Mouse (Mus musculus) small intestine, adult 2 months (tissue): ENCODE measurements around the gene Slc29a2.

Experiments
- CTCF ChIP-seq: fragments of 200-500 bp; IDR thresholded peaks from 2 replicates; pipeline ENCODE4 v1.5.1; 2012; ENCODE audit warnings: low read depth, mild to moderate bottlenecking, control low read depth, inconsistent platforms, low read length, moderate library complexity, mixed read lengths; ENCODE audit not compliant: insufficient replicate concordance, insufficient read length; ENCODE audit errors: extremely low read depth
- POLR2A ChIP-seq: fragments of 200-500 bp; IDR thresholded peaks from 2 replicates; pipeline ENCODE4 v1.6.1; 2012; ENCODE audit warnings: low read depth, mild to moderate bottlenecking, control low read depth, inconsistent platforms, low read length, moderate library complexity

DNA sequence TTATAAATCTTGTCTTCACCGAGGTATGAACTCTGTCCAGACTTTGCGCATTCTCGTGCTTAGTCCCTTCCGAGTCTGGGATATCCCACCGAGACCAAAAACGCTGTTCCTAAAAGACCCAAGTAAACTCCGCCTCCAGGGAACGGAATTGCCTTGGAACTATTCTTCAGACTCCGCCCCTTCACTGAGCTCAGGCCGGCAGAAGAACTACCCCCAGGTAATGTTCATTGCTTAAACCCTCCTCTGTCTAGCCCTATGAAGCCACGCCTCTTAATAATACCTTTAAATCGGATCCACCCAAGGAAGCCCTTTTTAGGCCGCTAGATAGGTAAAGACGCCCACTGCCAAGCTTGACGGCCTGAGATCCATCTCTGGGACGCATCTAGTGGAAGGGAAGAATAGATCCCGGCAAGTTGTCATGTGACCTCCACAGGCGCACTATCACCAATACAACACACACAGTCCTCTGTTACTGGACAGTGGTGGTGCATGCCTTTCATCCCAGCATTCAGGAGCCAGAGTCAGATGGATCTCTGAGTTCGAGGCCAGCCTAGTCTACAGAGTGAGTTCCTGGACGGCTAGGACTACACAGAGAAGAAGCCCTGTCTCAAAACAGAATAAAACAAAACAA is 48.8 kb downstream of the Slc29a2 start:
- TF ChIP-seq CTCF (no peak), POLR2A (no peak)
